Mouse (Mus musculus) neural tube, embryonic 12.5 days (tissue): Measurements from ENCODE around the gene Apobec1. TPM values are rescaled to one million over a fixed set of nuclear protein-coding genes. Genes with fewer than 3 reads are reported as not detected.
"Not testable (repeated sequence)": the region's sequence is repeated elsewhere in the genome, so short reads cannot be mapped to it uniquely, and the experiment has no call there.

Source experiments
- ATAC-seq: fragments of 200-750 bp; cut with Nextera tagmentation; 2 replicates; pipeline ENCODE4 v1.8.0; 2017; ENCODE audit warnings: low read depth, mild to moderate bottlenecking, moderate TSS enrichment, moderate library complexity; ENCODE audit not compliant: low FRiP score
- H3K27ac ChIP-seq: fragments of 300-500 bp; sonication (generic); 2 replicates; pipeline ENCODE4 v1.5.1; 2016
- H3K27me3 ChIP-seq: fragments of 300-500 bp; sonication (generic); replicated peaks from 2 replicates; pipeline ENCODE4 v1.6.1; 2016; ENCODE audit warnings: mild to moderate bottlenecking
- H3K36me3 ChIP-seq: fragments of 300-500 bp; sonication (generic); 2 replicates; pipeline ENCODE4 v1.6.1; 2016; ENCODE audit warnings: mild to moderate bottlenecking
- H3K4me1 ChIP-seq: fragments of 300-500 bp; sonication (generic); 2 replicates; pipeline ENCODE4 v1.6.1; 2016
- H3K4me2 ChIP-seq: fragments of 300-500 bp; sonication (generic); replicated peaks from 2 replicates; pipeline ENCODE4 v1.6.1; 2016; ENCODE audit warnings: mild to moderate bottlenecking
- H3K4me3 ChIP-seq: fragments of 300-500 bp; sonication (generic); 2 replicates; pipeline ENCODE4 v1.5.1; 2016
- H3K9ac ChIP-seq: fragments of 300-500 bp; sonication (generic); 2 replicates; pipeline ENCODE4 v1.6.1; 2016; ENCODE audit warnings: mild to moderate bottlenecking
- H3K9me3 ChIP-seq: fragments of 300-500 bp; sonication (generic); 2 replicates; pipeline ENCODE4 v1.6.1; 2016; ENCODE audit warnings: mild to moderate bottlenecking
- WGBS: fragments of 180-500 bp; shearing (Covaris S2); methylation state at CpG from one replicate; pipeline ENCODE4 v1.1.7; 2016; 5-methylcytosine and 5-hydroxymethylcytosine counted together
- polyA plus RNA-seq: library from polyadenylated mRNA; unstranded; fragments of >200 nt; fragmentation: Nextera tagmentation; extraction: Ambion mirVana; gene quantifications from 2 replicates; pipeline ENCODE4 v1.2.1, GENCODE M21; 2016

Gene Apobec1
- polyA plus RNA-seq: 1.2 and 2.1 TPM in 2 replicates

DNA sequence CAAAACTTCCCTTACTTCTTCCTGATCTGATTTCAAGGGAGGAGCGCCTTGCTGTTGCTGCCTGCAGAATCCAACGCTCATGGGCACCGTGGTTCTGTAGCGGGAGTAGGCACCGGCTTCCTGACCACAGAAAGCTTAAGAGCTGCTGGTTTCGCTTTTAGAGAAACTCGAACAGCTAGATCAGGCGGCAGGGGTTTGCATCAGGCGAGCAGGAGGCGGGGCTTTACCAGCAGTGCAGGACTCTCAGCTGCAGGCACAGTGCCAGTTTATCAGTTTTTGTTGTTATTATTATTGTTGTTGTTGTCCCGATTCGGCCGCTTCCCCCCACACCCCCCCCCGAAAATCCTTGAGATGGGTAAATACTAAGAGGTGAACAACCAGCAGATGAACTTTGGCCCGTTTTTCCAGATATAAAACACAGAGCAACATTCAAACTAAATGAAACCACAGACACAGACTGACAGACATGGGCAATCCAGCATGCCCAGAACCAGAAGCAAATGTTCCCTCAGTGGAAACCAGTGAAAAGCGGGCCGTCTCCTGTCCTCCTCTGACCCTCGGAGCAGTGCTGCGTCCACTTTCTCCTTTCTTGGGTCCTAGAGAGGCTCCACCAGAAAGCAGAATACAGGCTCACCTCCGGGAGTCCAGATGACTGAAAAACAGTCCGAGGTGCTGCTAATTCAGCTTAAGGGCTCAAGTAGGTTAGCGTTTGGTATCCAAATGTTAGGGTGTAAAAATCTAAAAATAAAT, at the start of gene Apobec1:
Apobec1 (minus strand) TSS at position 203 of the 750 bp plus-strand sequence.
- Histone ChIP-seq H3K27ac (no peak within 1 kb of the TSS), H3K4me1 (no peaks in the 10 kb centered on the region)
- 13% methylated on average over 22 of the region's 22 CpGs for WGBS

DNA sequence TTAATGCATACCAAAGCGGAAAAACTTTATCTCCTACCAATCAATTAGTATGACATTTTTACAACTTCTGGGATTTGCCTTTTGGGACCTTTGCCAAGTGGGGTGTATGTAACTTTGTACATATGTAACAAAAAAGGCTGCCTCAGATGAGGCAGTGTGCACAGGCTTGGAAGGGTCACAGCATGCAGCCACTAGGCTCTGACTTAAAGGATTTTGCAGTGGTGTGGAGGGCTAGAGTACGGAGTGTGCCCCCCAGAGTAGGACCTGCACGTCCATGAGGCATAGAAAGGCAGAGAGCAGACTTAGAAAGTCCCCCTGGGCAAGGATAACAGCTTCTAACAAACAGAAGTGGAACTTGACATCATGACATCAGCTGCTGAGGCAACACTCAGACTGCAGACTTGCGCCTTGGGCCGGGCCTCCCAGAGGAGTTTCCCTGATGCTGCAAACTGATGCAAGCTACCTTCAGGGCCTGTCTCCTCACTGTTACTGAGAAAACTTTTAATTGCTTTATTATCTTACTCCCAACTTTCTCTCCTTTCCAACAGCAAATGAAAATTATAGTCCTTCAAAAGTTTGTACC, 48.2 kb upstream of the Apobec1 start:
- 78% methylated on average over 5 of the region's 5 CpGs for WGBS
- no peaks in the 10 kb centered on the region for H3K27me3 ChIP-seq

More for the DNA sequence above, at the start of gene Apobec1:
- peak within 1 kb of the TSS; percentile 42; the same call in 1 of the 2 replicates for H3K9ac ChIP-seq
- H3K27me3 ChIP-seq: no peaks in the 10 kb centered on the region
- H3K36me3 ChIP-seq: no peaks in the 10 kb centered on the region
- H3K9me3 ChIP-seq: no peaks in the 10 kb centered on the region
- peak within 1 kb of the TSS; percentile 63 for H3K4me2 ChIP-seq
- peak within 1 kb of the TSS; percentile 31 for H3K4me3 ChIP-seq
- ATAC-seq: peak; percentile 41; the same call in 1 of the 2 replicates

GRCm38 (mm10) chr6:122649903-122650302, 47.7 kb upstream of the Apobec1 start:
- no peak overlapping the region for H3K4me3 ChIP-seq
- WGBS: 87% methylated on average over 3 of the region's 3 CpGs
- H3K9me3 ChIP-seq: no peaks in the 10 kb centered on the region
- H3K27me3 ChIP-seq: no peaks in the 10 kb centered on the region
- H3K9ac ChIP-seq: no peak overlapping the region
- ATAC-seq: no peak
- H3K4me2 ChIP-seq: no peak overlapping the region
- H3K4me1 ChIP-seq: no peaks in the 10 kb centered on the region; the same call in 1 of the 2 replicates
- H3K36me3 ChIP-seq: no peaks in the 10 kb centered on the region
- no peak overlapping the region for H3K27ac ChIP-seq

More for the DNA sequence above, 48.2 kb upstream of the Apobec1 start:
- H3K4me2 ChIP-seq: no peak overlapping the region
- no peak overlapping the region for H3K4me3 ChIP-seq
- H3K9me3 ChIP-seq: no peaks in the 10 kb centered on the region
- H3K27ac ChIP-seq: no peak overlapping the region
- ATAC-seq: no peak
- no peaks in the 10 kb centered on the region for H3K36me3 ChIP-seq
- no peak overlapping the region for H3K9ac ChIP-seq
- H3K4me1 ChIP-seq: no peaks in the 10 kb centered on the region; the same call in 1 of the 2 replicates

DNA sequence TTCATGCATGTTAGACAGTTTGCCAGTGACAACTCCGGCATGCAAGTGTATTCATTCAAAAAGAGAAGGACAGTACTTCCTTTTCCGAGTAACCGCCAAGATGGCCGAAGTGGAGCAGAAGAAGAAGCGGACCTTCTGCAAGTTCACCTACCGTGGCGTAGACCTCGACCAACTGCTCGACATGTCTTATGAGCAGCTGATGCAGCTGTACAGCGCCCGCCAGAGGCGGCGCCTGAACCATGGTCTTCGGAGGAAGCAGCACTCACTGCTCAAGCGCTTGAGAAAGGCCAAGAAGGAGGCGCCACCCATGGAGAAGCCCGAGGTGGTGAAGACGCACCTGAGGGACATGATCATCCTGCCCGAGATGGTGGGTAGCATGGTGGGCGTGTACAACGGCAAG, 42.0 kb upstream of the Apobec1 start:
- not testable (repeated sequence) for H3K4me3 ChIP-seq, H3K4me1 ChIP-seq, ATAC-seq, H3K27ac ChIP-seq, H3K4me2 ChIP-seq, H3K27me3 ChIP-seq, H3K36me3 ChIP-seq, H3K9ac ChIP-seq, H3K9me3 ChIP-seq
- 92% methylated on average over 21 of the region's 21 CpGs for WGBS

DNA sequence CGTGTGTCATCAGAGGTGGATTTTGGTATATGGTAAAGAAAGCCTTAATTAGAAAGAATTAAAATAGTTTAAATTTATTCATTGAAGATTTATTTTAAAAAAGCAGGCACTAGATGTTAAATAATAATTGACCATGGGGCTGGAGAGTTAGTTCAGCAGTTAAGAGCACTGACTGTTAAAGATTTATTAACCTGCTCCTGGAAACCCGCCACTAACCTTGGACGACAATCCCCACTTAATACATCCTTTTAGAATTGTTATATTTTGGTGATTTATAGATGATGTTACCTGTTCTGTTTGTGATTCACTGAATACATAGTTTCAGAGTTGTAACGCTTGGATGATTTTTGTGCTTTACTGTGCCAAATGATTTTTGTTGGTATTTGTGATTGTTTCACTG, 35.3 kb upstream of the Apobec1 start:
- H3K4me1 ChIP-seq, H3K4me2 ChIP-seq, H3K27ac ChIP-seq, H3K9me3 ChIP-seq, H3K36me3 ChIP-seq, H3K9ac ChIP-seq, H3K4me3 ChIP-seq, H3K27me3 ChIP-seq, ATAC-seq: not testable (repeated sequence)
- 85% methylated on average over 4 of the region's 4 CpGs for WGBS

DNA sequence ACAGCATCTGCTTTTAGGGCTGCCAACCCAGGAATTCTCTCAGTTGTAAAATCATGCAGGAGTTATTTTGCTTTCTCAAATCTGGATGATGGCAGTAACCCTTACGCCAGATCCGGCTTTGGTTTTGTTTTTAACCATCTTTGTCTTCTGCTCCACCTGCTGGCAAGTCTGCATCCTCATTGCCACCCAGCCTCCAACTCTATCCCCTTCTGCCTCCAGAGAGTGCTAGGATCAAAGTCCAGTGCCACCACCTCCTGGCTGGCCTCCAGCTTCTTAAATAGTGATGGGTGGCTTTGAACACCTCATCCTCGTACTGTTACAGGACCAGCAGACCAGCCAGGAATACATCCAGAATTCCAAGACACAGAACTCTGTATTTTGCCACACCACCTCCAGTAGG, 34.4 kb upstream of the Apobec1 start:
- H3K27ac ChIP-seq: no peak overlapping the region
- no peaks in the 10 kb centered on the region for H3K4me1 ChIP-seq
- WGBS: 80% methylated on average over 3 of the region's 3 CpGs

GRCm38 (mm10) chr6:122635315-122635714, 33.1 kb upstream of the Apobec1 start:
- Histone ChIP-seq H3K9ac (no peak overlapping the region), H3K4me1 (no peaks in the 10 kb centered on the region), H3K27ac (no peak overlapping the region), H3K4me3 (no peak overlapping the region), H3K9me3 (no peaks in the 10 kb centered on the region), H3K4me2 (no peak overlapping the region), H3K36me3 (no peaks in the 10 kb centered on the region), H3K27me3 (no peaks in the 10 kb centered on the region)
- 88% methylated on average over 7 of the region's 7 CpGs for WGBS
- ATAC-seq: no peak

More for the DNA sequence above, 34.4 kb upstream of the Apobec1 start:
- ATAC-seq: no peak
- Histone ChIP-seq H3K27me3 (no peaks in the 10 kb centered on the region), H3K4me2 (no peak overlapping the region), H3K9me3 (no peaks in the 10 kb centered on the region), H3K4me3 (no peak overlapping the region), H3K9ac (no peak overlapping the region), H3K36me3 (no peaks in the 10 kb centered on the region)

DNA sequence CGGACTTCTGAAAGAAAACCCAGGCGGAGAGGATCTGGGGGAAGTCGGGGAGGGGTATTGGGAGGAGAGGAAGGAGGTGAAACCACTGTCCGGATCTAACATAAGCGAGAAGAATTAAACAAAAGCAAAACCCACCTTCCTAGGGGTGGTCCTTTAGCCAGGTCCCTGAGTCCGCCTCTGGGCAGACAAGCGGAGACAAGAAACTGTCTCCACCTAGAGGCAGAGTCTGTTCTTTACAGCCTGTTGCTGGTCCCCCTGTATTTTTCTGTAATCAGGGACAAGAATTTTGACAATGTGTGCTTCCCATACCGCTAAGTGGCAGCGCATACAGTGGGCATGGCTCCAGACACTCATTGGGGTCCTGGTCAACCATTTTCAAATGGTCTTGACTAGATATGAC, 31.2 kb upstream of the Apobec1 start:
- Histone ChIP-seq H3K27ac (no peak overlapping the region), H3K4me1 (no peaks in the 10 kb centered on the region), H3K4me2 (no peak overlapping the region)

GRCm38 (mm10) chr6:122627469-122628108, 25.3 kb upstream of the Apobec1 start:
- no peak overlapping the region for H3K4me3 ChIP-seq
- peak overlapping the region; percentile 20 for H3K4me2 ChIP-seq

More for the DNA sequence above, 31.2 kb upstream of the Apobec1 start:
- H3K36me3 ChIP-seq: no peaks in the 10 kb centered on the region
- H3K4me3 ChIP-seq: no peak overlapping the region
- WGBS: 64% methylated on average over 9 of the region's 9 CpGs
- H3K9me3 ChIP-seq: no peaks in the 10 kb centered on the region
- no peak overlapping the region for H3K9ac ChIP-seq
- no peaks in the 10 kb centered on the region for H3K27me3 ChIP-seq
- ATAC-seq: no peak

DNA sequence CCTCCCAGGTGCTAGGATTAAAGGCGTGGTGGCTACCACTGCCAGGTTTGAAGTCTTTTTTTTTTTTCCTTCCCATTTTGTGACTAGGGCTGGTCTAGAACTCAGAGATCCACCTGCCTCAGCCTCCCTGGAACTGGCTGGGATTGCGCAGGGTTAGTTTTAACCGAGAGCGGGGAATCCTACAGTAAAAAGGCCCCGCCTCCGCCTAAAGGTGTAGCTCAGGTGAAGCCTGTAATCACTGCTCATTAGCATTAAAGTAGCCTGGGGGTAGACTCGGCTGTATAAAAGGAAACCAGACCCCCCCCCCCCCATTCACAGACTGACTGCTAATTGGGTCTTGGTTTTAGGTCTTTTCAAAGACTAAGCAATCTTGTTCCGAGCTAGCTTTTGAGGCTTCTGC, 23.9 kb upstream of the Apobec1 start, which contains the start of gene Dppa3:
Dppa3 (plus strand) TSS at position 301 of the 400 bp plus-strand sequence.
- Histone ChIP-seq H3K27ac (no peak within 1 kb of the TSS), H3K9me3 (0 out of 2 replicates have a peak, but pooled peaks cover 4% of the 10 kb centered on the region), H3K4me2 (no peak within 1 kb of the TSS), H3K9ac (no peak within 1 kb of the TSS), H3K27me3 (no peaks in the 10 kb centered on the region), H3K36me3 (no peaks in the 10 kb centered on the region), H3K4me1 (no peaks in the 10 kb centered on the region), H3K4me3 (no peak within 1 kb of the TSS)
- no peak for ATAC-seq
- WGBS: 88% methylated on average over 8 of the region's 8 CpGs

More at GRCm38 (mm10) chr6:122627469-122628108, 25.3 kb upstream of the Apobec1 start:
- Histone ChIP-seq H3K4me1 (no peaks in the 10 kb centered on the region), H3K27ac (no peak overlapping the region), H3K36me3 (no peaks in the 10 kb centered on the region), H3K27me3 (no peaks in the 10 kb centered on the region), H3K9me3 (0 out of 2 replicates have a peak, but pooled peaks cover 4% of the 10 kb centered on the region), H3K9ac (no peak overlapping the region)
- no peak for ATAC-seq
- WGBS: 37% methylated on average over 20 of the region's 20 CpGs

DNA sequence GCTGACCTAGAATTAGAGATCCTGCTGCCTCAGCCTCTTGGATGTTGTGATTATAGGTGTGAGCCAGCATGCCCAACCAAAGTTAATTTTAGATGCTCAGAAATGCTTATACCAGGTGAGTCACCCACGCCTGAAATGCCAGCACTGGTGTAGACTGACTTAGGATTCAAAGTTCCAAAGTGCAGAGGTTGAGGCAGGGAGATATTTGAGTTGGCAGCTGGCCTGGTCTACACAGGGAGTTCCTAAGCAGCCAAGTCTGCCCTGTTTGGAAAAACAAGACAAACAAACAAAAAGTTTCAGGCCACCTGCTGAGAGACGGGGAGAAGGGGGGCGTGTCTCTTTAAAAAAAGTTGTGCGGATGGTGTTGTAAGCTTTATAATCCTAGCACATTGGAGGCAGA, 22.9 kb upstream of the Apobec1 start:
- Histone ChIP-seq H3K27me3 (no peaks in the 10 kb centered on the region), H3K4me3 (no peak overlapping the region), H3K36me3 (no peaks in the 10 kb centered on the region), H3K27ac (no peak overlapping the region), H3K4me2 (no peak overlapping the region), H3K4me1 (no peaks in the 10 kb centered on the region), H3K9me3 (0 out of 2 replicates have a peak, but pooled peaks cover 4% of the 10 kb centered on the region), H3K9ac (no peak overlapping the region)
- WGBS: 87% methylated on average over 4 of the region's 4 CpGs
- no peak for ATAC-seq

GRCm38 (mm10) chr6:122624480-122624879, 22.2 kb upstream of the Apobec1 start:
- H3K9ac ChIP-seq: no peak overlapping the region
- no peak overlapping the region for H3K27ac ChIP-seq
- no peak overlapping the region for H3K4me2 ChIP-seq
- no peak for ATAC-seq
- no peaks in the 10 kb centered on the region for H3K4me1 ChIP-seq
- no peaks in the 10 kb centered on the region for H3K36me3 ChIP-seq
- 38% methylated on average over 5 of the region's 5 CpGs for whole genome bisulfite sequencing
- 0 out of 2 replicates have a peak, but pooled peaks cover 4% of the 10 kb centered on the region for H3K9me3 ChIP-seq
- no peak overlapping the region for H3K4me3 ChIP-seq
- no peaks in the 10 kb centered on the region for H3K27me3 ChIP-seq
